Mouse (Mus musculus): Measurements from ENCODE around the gene Psmc5. TPM values are rescaled to one million over a fixed set of nuclear protein-coding genes. Genes with fewer than 3 reads are reported as not detected.

The Psmc5 gene
- polyA plus RNA-seq, 1 experiment from 2014 or later, result 324 TPM

DNA sequence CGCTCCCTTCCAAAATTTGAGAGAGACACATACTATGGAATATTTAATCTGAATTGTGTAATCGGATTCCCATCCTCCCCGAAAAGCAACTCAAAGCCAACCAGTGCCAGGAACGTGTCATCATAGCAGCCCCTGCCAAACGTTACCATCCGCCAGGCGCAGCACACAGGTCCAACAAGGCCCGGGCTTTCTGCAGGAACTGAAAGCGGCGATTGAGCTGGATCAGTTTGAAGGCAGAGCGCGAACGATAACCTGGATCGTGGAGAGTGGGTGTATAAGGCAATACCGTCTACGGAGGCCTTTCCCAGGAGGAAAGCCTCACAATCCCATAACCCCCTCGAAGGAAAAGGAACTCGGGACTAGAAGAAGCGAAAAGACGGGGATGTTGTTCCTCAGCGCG, 780 bp upstream of the Psmc5 start:
- Histone ChIP-seq H3K4me3 (replicated peaks) (peak overlapping the region; percentile 89), H3K4me2 (replicated peaks) (peak overlapping the region; percentile 97), H3K27ac (no peak overlapping the region), H3K9ac (replicated peaks) (peak overlapping the region; percentile 88), H3K9me3 (no peaks in the 10 kb centered on the region), H3K4me1 (replicated peaks) (peaks cover 30% of the 10 kb centered on the region), H3K36me3 (peaks cover 61% of the 10 kb centered on the region), H3K27me3 (no peaks in the 10 kb centered on the region)
- WGBS, result 4% methylated on average over 22 of the region's 22 CpGs
- no peak; the same call in 1 of the 2 replicates for ATAC-seq

DNA sequence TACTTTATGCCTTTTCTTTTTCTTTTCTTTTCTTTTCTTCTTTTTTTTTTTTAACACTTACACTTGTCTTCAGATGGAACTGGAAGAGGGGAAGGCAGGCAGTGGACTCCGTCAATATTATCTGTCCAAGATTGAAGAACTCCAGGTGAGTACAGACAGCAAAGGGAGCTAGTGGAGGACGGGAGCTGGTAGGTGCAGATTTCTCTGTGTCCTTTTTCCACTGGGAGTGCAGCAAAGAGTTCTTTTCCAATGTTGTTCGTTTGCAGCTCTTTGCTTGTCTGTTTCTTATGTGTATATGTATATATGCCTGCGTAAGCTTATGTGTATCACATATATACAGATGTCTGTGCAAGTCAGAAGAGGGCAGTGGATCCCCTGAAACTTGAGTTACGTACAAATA, 821 bp downstream of the Psmc5 start:
- H3K4me1 ChIP-seq (replicated peaks), result peaks cover 30% of the 10 kb centered on the region
- peak overlapping the region; percentile 97 for H3K4me2 ChIP-seq (replicated peaks)
- peaks cover 60% of the 10 kb centered on the region for H3K36me3 ChIP-seq
- peak overlapping the region; percentile 89 for H3K4me3 ChIP-seq (replicated peaks)
- WGBS, result 71% methylated on average over 5 of the region's 5 CpGs
- peak overlapping the region; percentile 88 for H3K9ac ChIP-seq (replicated peaks)
- ATAC-seq, result no peak
- H3K27me3 ChIP-seq, result no peaks in the 10 kb centered on the region
- H3K27ac ChIP-seq, result no peak overlapping the region
- H3K9me3 ChIP-seq, result no peaks in the 10 kb centered on the region

DNA sequence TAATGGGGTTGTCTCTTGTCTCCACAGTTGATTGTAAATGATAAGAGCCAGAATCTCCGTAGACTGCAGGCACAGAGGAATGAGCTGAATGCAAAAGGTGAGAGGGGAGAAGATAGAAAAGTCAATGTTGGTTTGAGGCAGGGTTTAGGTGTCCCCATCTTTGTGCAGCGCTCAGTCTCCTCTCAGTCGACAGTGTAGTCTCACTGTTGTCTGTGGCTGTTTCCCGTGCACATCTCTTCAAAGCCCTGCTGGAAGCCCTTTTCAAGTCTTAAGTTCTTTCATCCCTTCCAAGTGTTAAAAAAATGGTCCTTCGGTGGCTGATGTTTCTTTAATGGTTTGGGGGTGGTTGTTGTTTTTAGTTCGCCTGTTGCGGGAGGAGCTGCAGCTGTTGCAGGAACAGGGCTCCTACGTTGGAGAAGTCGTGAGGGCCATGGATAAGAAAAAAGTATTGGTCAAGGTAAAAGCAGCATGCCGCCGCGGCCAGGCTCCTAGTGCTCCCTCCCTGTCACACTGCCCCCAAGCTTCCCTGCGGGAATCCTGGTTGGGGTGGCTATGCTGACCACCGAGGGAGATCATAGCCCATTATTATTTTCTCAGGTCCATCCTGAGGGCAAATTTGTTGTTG, 5.0 kb downstream of the Psmc5 start:
- 86% methylated on average over 14 of the region's 14 CpGs for WGBS
- H3K4me3 ChIP-seq (replicated peaks), result no peak overlapping the region
- H3K27me3 ChIP-seq, result no peaks in the 10 kb centered on the region
- H3K4me1 ChIP-seq (replicated peaks), result peaks cover 20% of the 10 kb centered on the region
- no peaks in the 10 kb centered on the region for H3K9me3 ChIP-seq
- H3K27ac ChIP-seq, result no peak overlapping the region
- peaks cover 77% of the 10 kb centered on the region for H3K36me3 ChIP-seq
- no peak for ATAC-seq
- no peak overlapping the region for H3K9ac ChIP-seq (replicated peaks)
- no peak overlapping the region for H3K4me2 ChIP-seq (replicated peaks)

DNA sequence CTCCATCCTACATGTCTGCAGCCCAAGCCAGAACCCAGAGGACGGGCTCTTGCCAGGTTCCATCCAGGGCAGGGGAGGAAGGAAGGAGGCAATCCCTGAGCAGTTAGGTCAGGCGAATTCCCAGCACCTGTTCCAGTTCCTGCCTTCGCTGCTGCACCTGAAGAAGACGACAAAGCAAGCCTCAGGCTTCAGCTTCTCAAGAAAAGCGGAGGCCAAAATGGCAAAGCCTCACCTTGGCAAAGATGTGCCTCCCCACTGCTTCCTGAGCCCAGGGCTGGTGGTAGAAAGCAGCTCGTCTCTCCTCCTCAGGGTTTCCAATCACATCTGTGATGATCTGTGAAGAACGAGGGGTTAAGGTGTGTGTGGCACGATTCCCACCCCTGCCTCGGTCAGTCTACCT, 8.0 kb downstream of the Psmc5 start:
- Histone ChIP-seq H3K27me3 (no peaks in the 10 kb centered on the region), H3K9me3 (no peaks in the 10 kb centered on the region), H3K36me3 (peaks cover 77% of the 10 kb centered on the region), H3K9ac (replicated peaks) (no peak overlapping the region), H3K4me2 (replicated peaks) (no peak overlapping the region), H3K4me1 (replicated peaks) (peaks cover 18% of the 10 kb centered on the region), H3K27ac (no peak overlapping the region), H3K4me3 (replicated peaks) (no peak overlapping the region)
- ATAC-seq, result no peak
- WGBS, result 93% methylated on average over 9 of the region's 9 CpGs

DNA sequence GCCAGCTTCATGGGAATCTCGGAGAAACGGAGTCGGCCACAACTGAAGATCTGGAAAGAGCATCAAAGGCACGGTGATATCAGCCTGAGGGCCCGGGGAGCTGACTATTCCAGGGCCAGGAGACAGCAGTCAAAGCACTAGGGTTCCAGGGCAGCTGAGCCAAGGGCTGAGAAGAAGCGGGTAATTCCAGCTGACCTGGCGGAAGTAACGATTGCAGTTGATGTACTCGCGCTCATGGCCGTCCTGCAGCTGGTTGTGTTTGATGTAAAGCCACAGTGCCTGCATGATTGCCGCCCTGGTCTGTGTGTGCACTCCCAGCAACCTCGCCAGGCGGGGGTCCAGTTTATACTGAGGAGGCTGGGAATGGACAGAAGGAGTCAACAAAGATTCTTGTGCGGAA, 9.0 kb downstream of the Psmc5 start:
- no peak overlapping the region for H3K9ac ChIP-seq (replicated peaks)
- H3K27ac ChIP-seq, result no peak overlapping the region
- no peaks in the 10 kb centered on the region for H3K27me3 ChIP-seq
- WGBS, result 94% methylated on average over 15 of the region's 15 CpGs
- H3K9me3 ChIP-seq, result no peaks in the 10 kb centered on the region
- H3K4me1 ChIP-seq (replicated peaks), result peaks cover 24% of the 10 kb centered on the region
- H3K36me3 ChIP-seq, result peaks cover 71% of the 10 kb centered on the region
- no peak overlapping the region for H3K4me2 ChIP-seq (replicated peaks)
- no peak overlapping the region for H3K4me3 ChIP-seq (replicated peaks)
- ATAC-seq, result no peak

DNA sequence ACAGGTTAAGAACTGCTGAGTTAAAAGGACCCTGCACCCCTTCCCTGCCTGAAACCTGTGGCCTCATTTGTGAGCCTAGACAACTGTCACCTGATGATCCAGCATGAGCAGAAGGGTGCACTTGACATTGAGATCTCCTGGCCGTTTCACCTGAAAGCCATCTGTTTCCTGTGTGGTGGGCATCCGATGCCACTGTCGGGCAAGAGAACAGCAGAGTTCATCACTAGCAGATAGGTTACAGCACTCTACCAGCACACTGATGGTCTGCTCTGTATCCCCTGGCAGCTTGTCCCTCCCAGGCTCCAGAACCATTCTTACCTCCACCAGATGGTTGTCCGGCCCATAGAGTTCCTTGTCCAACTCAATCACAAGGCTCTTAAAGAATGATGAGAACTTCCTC, 9.6 kb downstream of the Psmc5 start:
- H3K4me2 ChIP-seq (replicated peaks), result no peak overlapping the region
- 94% methylated on average over 4 of the region's 4 CpGs for WGBS
- H3K36me3 ChIP-seq, result peaks cover 69% of the 10 kb centered on the region
- H3K4me3 ChIP-seq (replicated peaks), result no peak overlapping the region
- no peak overlapping the region for H3K9ac ChIP-seq (replicated peaks)
- no peak overlapping the region for H3K27ac ChIP-seq
- no peak for ATAC-seq
- no peaks in the 10 kb centered on the region for H3K27me3 ChIP-seq
- no peaks in the 10 kb centered on the region for H3K9me3 ChIP-seq
- peaks cover 28% of the 10 kb centered on the region for H3K4me1 ChIP-seq (replicated peaks)

DNA sequence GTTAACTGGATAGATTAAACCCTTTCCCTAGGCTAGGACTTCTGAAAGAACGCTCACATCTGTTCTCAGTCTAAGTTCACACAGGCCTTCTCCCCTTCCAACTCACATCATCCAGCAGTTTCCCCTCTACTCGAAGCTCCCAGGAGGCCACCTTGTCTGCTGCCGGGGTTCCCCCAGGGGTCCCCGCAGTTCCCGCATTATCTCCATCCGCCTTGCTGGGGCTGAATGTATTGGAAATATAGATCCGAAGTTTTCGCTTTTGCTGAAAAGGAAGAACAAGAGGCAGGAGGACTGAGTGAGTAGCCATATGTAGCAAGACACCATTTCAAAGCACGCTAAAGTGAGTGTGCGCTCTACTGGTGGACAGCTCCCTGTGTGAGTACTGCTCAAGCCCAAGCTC, 10.5 kb downstream of the Psmc5 start:
- Histone ChIP-seq H3K27me3 (no peaks in the 10 kb centered on the region), H3K36me3 (peaks cover 60% of the 10 kb centered on the region), H3K9me3 (no peaks in the 10 kb centered on the region), H3K27ac (no peak overlapping the region), H3K4me1 (replicated peaks) (peaks cover 36% of the 10 kb centered on the region), H3K9ac (replicated peaks) (no peak overlapping the region), H3K4me2 (replicated peaks) (no peak overlapping the region), H3K4me3 (replicated peaks) (no peak overlapping the region)
- 96% methylated on average over 10 of the region's 10 CpGs for WGBS
- no peak for ATAC-seq

DNA sequence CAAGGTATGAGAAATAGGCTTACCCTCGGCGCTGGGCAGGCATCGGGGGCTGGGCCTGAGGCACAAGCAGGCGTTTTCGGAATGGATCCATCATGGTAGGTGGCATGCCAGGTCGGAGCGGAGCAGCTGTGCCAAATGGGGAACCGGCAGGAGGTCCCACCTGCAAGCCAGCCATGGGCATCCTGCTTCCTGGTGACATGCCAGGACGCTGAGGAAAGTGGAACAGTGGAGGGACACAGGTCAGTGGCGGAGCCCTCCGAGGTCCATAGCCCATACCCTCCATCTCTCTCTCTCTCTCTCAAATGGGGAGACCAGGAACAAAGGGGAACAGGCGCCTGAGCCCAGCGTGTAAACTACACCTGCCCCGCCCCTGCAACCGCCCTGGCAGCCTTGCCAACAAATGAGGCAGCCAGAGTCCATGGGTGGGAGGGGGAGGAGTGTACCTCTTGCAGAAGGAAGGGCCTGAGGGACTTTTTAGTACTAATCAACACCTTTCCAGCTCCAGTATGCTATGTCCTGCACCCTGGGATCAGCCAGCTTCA, 11.4 kb downstream of the Psmc5 start:
- Histone ChIP-seq H3K4me2 (replicated peaks) (no peak overlapping the region), H3K4me1 (replicated peaks) (peaks cover 43% of the 10 kb centered on the region), H3K9me3 (no peaks in the 10 kb centered on the region), H3K9ac (replicated peaks) (no peak overlapping the region), H3K27me3 (no peaks in the 10 kb centered on the region), H3K27ac (no peak overlapping the region), H3K36me3 (peaks cover 51% of the 10 kb centered on the region), H3K4me3 (replicated peaks) (no peak overlapping the region)
- ATAC-seq, result no peak
- 82% methylated on average over 15 of the region's 15 CpGs for whole genome bisulfite sequencing

DNA sequence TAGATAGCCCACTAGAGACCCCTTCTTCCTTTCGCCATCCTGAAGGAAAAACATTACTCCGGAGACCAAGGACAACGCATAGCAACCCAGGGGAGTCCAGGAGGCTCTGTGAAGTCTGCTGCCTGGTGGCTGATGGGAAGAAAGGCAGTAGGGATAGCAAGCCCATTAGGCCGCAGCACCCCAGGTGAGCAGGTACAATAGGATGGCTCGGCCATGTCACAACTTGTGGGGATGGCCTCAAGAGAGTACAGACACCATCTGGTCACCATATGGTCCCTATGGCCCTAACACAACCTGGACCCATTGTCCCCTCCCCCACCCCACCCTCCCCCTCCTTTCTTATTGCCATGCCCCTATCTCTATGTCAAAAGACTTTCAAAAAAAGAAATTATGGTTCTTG, 11.9 kb downstream of the Psmc5 start:
- WGBS, result 74% methylated on average over 5 of the region's 5 CpGs
- 0 out of 2 replicates have a peak overlapping the region, but pooled peaks have one; percentile 51 for H3K9ac ChIP-seq (replicated peaks)
- peak overlapping the region; percentile 75; the same call in 1 of the 2 replicates for H3K27ac ChIP-seq
- peaks cover 46% of the 10 kb centered on the region for H3K36me3 ChIP-seq
- no peak for ATAC-seq
- no peaks in the 10 kb centered on the region for H3K9me3 ChIP-seq
- no peak overlapping the region for H3K4me2 ChIP-seq (replicated peaks)
- H3K4me1 ChIP-seq (replicated peaks), result peaks cover 43% of the 10 kb centered on the region
- H3K4me3 ChIP-seq (replicated peaks), result no peak overlapping the region
- no peaks in the 10 kb centered on the region for H3K27me3 ChIP-seq

DNA sequence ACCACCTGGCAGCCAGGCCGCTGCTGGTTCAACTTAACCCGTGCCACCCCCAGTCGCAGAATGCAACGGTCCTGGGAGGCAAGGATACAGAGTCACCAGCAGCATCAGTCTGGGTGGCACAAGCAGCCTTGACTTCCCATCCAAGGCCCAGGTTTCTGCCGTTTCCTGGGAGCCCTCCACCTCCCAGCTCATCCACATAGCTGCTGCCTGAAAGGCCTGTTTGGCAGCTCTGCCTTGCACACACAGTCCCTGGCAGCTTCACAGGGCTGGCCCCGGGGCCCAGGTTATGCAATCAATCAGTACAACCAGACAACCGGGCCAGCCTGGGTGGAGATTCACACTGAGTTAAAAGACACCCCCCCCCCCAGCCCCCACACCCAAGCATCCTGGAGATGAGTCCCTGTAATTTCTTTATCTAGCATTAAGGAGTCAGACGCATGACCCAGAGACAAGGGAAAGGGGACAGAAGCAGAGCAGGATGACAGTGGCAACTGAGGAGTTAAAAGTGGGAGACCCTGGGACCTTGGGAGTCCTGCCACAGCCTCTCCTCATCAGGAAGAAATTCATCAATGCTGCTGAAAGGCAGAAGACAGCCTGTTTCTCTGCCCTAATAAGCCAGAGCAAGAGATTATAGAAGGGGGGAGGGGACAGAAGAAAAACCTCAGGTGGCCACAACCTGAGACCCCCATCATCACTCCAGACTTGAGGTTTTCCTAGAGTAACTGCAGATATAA, 12.5 kb downstream of the Psmc5 start:
- peaks cover 40% of the 10 kb centered on the region for H3K36me3 ChIP-seq
- H3K4me1 ChIP-seq (replicated peaks), result peaks cover 47% of the 10 kb centered on the region
- WGBS, result 75% methylated on average over 8 of the region's 8 CpGs
- H3K9ac ChIP-seq (replicated peaks), result peak overlapping the region; percentile 51
- H3K9me3 ChIP-seq, result no peaks in the 10 kb centered on the region
- no peaks in the 10 kb centered on the region for H3K27me3 ChIP-seq
- H3K4me3 ChIP-seq (replicated peaks), result no peak overlapping the region
- H3K4me2 ChIP-seq (replicated peaks), result peak overlapping the region; percentile 19
- no peak for ATAC-seq
- H3K27ac ChIP-seq, result peak overlapping the region; percentile 75

DNA sequence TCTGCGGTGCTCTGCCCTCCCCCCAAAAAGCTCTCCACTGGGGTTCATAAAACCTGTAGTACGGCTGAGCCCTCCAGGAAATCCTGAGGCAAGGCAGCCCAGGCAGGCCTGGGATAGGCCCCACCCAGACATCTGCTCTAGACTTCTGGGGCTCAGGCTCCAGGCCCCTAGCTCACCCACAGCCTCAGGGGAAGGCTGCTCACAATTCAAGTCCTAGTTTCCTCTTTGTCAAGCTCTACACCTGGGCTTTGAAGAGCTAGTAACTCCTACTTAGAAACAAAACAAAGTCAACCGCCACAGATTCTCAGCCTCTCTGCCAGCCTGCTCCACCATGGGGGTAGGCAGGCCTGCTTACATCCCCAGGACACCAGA, 13.1 kb downstream of the Psmc5 start:
- Histone ChIP-seq H3K36me3 (peaks cover 34% of the 10 kb centered on the region), H3K27ac (peak overlapping the region; percentile 75), H3K4me2 (replicated peaks) (peak overlapping the region; percentile 19; the same call in 1 of the 2 replicates), H3K9ac (replicated peaks) (peak overlapping the region; percentile 51), H3K4me1 (replicated peaks) (peaks cover 49% of the 10 kb centered on the region), H3K27me3 (no peaks in the 10 kb centered on the region), H3K9me3 (no peaks in the 10 kb centered on the region), H3K4me3 (replicated peaks) (no peak overlapping the region)
- 53% methylated on average over 3 of the region's 3 CpGs for WGBS
- ATAC-seq, result no peak

DNA sequence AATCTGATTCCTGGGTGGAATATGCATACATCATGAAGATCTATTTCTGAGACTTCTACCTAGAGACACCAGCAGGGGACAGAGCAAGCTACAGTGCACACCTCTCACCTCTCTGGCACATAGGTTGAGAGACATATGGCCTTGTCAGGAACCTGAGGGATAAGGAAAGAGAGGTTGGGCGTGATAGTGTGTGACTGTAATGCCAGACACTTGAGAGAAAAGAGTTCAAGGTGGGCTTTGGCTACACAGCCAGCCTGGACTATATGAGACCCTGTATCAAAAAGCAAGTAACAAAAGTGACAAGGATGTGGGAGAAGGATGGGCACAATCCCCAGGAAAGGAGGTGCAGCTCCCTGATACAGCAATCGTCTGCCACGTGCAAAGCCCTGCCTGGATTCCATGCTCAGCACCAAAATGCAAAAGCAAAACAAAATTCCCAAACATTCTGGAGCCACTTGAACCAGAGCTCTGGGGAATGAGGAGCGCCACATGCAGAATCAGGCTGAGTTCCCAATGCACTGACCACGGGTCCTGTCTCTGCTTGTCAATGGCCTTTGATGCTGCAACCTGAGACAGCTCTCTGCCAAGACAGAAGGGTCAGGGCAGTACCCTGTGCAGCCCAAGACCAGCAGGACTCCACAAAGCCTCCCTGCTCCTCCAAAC, 15.3 kb downstream of the Psmc5 start:
- Histone ChIP-seq H3K4me1 (replicated peaks) (peaks cover 56% of the 10 kb centered on the region), H3K36me3 (peaks cover 12% of the 10 kb centered on the region), H3K9ac (replicated peaks) (peak overlapping the region; percentile 96), H3K9me3 (no peaks in the 10 kb centered on the region), H3K4me3 (replicated peaks) (peak overlapping the region; percentile 97), H3K4me2 (replicated peaks) (peak overlapping the region; percentile 89), H3K27ac (0 out of 2 replicates have a peak overlapping the region, but pooled peaks have one; percentile 32), H3K27me3 (no peaks in the 10 kb centered on the region)
- 55% methylated on average over 5 of the region's 5 CpGs for WGBS
- ATAC-seq, result no peak
